Mouse (Mus musculus) lung, embryonic 14.5 days (tissue): ENCODE data around the gene Mphosph8. TPM values are rescaled to one million over a fixed set of nuclear protein-coding genes. Genes with fewer than 3 reads are reported as not detected.

ENCODE experiments used
- ATAC-seq: fragments of 200-750 bp; cut with Nextera tagmentation; 2 replicates; pipeline ENCODE4 v1.8.0; 2017; ENCODE audit warnings: mild to moderate bottlenecking, moderate TSS enrichment, moderate library complexity; ENCODE audit not compliant: insufficient read depth
- DNase-seq: peaks from one replicate; pipeline ENCODE4 v3.0.0-alpha.2; 2015
- H3K27ac ChIP-seq: fragments of 300-500 bp; sonication (generic); 2 replicates; pipeline ENCODE4 v1.5.1; 2014; ENCODE audit warnings: low read depth, mild to moderate bottlenecking, moderate library complexity
- H3K27me3 ChIP-seq: fragments of 300-500 bp; sonication (generic); 2 replicates; pipeline ENCODE4 v1.6.1; 2014; ENCODE audit warnings: low read length, control low read depth; ENCODE audit not compliant: insufficient read depth
- H3K36me3 ChIP-seq: fragments of 300-500 bp; sonication (generic); 2 replicates; pipeline ENCODE4 v1.6.1; 2014; ENCODE audit warnings: control low read depth; ENCODE audit not compliant: insufficient read depth
- H3K4me1 ChIP-seq: fragments of 300-500 bp; sonication (generic); 2 replicates; pipeline ENCODE4 v1.6.1; 2014; ENCODE audit warnings: antibody characterized with exemption, control low read depth; ENCODE audit not compliant: insufficient read depth
- H3K4me2 ChIP-seq: fragments of 300-500 bp; sonication (generic); 2 replicates; pipeline ENCODE4 v1.6.1; 2014; ENCODE audit warnings: mild to moderate bottlenecking
- H3K4me3 ChIP-seq: fragments of 300-500 bp; sonication (generic); 2 replicates; pipeline ENCODE4 v1.5.1; 2014; ENCODE audit warnings: low read depth, low read length
- H3K9ac ChIP-seq: fragments of 300-500 bp; sonication (generic); 2 replicates; pipeline ENCODE4 v1.6.1; 2014
- H3K9me3 ChIP-seq: fragments of 300-500 bp; sonication (generic); 2 replicates; pipeline ENCODE4 v1.6.1; 2016; ENCODE audit warnings: low read depth, low read length, control low read depth
- CTCF ChIP-seq: IDR thresholded peaks from 2 replicates; pipeline ENCODE4 v1.5.1; 2016; ENCODE audit warnings: antibody characterized with exemption, low read depth
- WGBS: fragments of 180-500 bp; shearing (Covaris S2); extraction: QIAGEN DNeasy Blood & Tissue Kit; methylation state at CpG from one replicate; pipeline ENCODE4 v1.1.7; 2014; 5-methylcytosine and 5-hydroxymethylcytosine counted together
- polyA plus RNA-seq: library from polyadenylated mRNA; unstranded; fragments of >200 nt; fragmentation: Nextera tagmentation; extraction: Ambion mirVana; gene quantifications from 2 replicates; pipeline ENCODE4 v1.2.1, GENCODE M21; 2014

Gene Mphosph8
- polyA plus RNA-seq, 1 experiment from 2014 or later: 28.0 TPM

DNA sequence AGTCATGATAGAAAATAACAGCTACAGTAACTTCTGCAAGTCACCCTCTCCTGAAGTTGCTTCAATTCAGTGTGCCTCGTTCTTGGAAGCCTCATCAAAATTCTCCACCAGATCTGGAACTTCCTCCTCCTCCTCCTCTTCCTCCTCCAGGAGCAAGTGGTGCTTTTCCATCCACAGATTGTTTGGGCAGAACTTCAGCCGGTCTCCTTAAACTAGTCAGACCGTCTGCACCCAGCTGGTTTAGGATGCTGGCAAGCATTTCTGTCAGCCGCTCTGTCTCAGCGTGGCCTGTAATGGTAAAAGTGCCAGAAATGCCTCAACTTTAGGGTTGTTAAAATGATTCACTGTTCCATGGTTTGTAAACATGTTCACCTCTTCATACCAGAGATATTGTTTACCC, 2.4 kb upstream of the Mphosph8 start:
- DNase-seq (no peak), ATAC-seq (no peak)
- no peaks in the 10 kb centered on the region for H3K27me3 ChIP-seq
- H3K36me3 ChIP-seq: no peaks in the 10 kb centered on the region
- 0 out of 2 replicates have a peak, but pooled peaks cover 8% of the 10 kb centered on the region for H3K4me1 ChIP-seq
- no peak for TF ChIP-seq CTCF
- no peaks in the 10 kb centered on the region for H3K9me3 ChIP-seq
- 51% methylated on average over 5 of the region's 5 CpGs for WGBS
- H3K4me3 ChIP-seq: no peak overlapping the region
- no peak overlapping the region for H3K27ac ChIP-seq
- no peak overlapping the region for H3K9ac ChIP-seq
- H3K4me2 ChIP-seq: no peak overlapping the region

DNA sequence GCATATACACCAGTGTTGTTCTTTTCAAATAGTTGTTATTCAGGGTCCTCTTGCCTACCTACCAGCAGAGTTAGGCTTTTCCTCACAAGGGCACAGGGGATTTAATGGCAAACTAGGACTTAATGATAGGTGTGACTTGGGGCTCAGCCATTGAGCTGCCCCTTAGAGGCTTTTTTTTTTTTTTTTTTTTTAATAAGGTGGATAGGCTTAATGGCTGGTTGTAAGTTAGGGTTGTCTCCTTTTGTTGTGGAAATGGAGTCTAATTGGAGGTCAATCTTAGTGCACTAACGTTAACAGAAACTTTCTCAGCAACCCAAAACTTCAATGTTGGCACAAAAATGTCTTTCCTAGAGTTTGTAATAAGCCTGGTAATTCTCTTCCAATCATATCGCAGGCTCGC, 1.1 kb upstream of the Mphosph8 start:
- Histone ChIP-seq H3K9me3 (no peaks in the 10 kb centered on the region), H3K4me3 (no peak overlapping the region; the same call in 1 of the 2 replicates), H3K36me3 (peaks cover 3% of the 10 kb centered on the region; the same call in 1 of the 2 replicates), H3K4me2 (peak overlapping the region; percentile 74), H3K27me3 (no peaks in the 10 kb centered on the region), H3K9ac (no peak overlapping the region), H3K27ac (no peak overlapping the region), H3K4me1 (0 out of 2 replicates have a peak, but pooled peaks cover 8% of the 10 kb centered on the region)
- no peak for TF ChIP-seq CTCF
- WGBS: 77% methylated on average over 3 of the region's 3 CpGs
- DNase-seq (no peak), ATAC-seq (no peak)

GRCm38 (mm10) chr14:56669046-56669620, 1.1 kb downstream of the Mphosph8 start:
- Histone ChIP-seq H3K4me1 (0 out of 2 replicates have a peak, but pooled peaks cover 8% of the 10 kb centered on the region), H3K27me3 (no peaks in the 10 kb centered on the region), H3K27ac (peak overlapping the region; percentile 92), H3K9ac (peak overlapping the region; percentile 77), H3K4me2 (peak overlapping the region; percentile 86), H3K4me3 (peak overlapping the region; percentile 84), H3K36me3 (peaks cover 15% of the 10 kb centered on the region; the same call in 1 of the 2 replicates), H3K9me3 (no peaks in the 10 kb centered on the region)
- DNase-seq (peak; percentile 26), ATAC-seq (no peak)
- TF ChIP-seq CTCF: no peak
- 2% methylated on average over 13 of the region's 13 CpGs for WGBS

DNA sequence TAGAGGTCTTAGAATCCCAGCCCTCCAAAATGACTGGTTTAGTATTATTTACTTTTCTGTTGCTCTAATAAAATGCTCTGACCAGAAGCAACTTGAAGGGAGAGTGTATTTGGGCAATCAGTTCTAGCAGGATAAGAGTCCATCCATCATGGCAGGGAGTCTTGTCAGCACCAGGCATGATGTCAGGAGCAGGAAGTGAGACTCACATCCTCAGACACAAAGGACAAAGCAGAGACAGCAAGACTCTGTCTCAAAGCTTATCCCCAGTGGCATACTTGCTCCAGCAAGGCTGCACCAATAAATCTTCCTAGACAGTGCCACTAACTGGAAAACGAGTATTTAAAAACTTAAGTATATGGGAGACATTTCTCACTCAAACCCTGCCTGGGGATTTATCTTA, 17.4 kb downstream of the Mphosph8 start:
- H3K36me3 ChIP-seq: peaks cover 73% of the 10 kb centered on the region
- WGBS: 24% methylated on average over 1 of the region's 1 CpGs

DNA sequence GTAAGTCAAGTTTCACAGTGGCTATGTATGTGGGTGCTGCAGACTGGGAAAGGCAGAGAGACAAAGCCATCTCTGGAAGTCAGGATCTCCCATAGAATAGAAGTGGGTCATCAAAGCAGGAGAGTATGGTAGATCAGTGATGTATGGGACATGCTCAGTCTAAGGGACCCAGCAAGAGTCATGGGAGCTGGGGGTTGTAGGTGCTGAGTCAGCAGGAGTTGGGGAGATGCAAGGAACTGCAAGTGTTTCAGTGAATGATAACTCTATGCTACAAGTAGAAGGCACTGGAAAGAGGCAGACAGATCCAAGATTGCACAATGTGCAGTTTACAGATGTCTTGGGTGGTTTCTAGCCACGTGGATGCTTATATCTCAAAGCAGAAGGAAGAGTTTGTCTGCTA, 21.1 kb downstream of the Mphosph8 start:
- H3K4me3 ChIP-seq: no peak overlapping the region
- 77% methylated on average over 1 of the region's 1 CpGs for WGBS
- ATAC-seq (no peak), DNase-seq (no peak)
- H3K27ac ChIP-seq: no peak overlapping the region
- no peaks in the 10 kb centered on the region for H3K27me3 ChIP-seq
- H3K4me1 ChIP-seq: no peaks in the 10 kb centered on the region
- no peaks in the 10 kb centered on the region for H3K9me3 ChIP-seq
- no peak for TF ChIP-seq CTCF
- H3K9ac ChIP-seq: no peak overlapping the region
- H3K36me3 ChIP-seq: peaks cover 84% of the 10 kb centered on the region
- no peak overlapping the region for H3K4me2 ChIP-seq

More for the DNA sequence above, 17.4 kb downstream of the Mphosph8 start:
- Histone ChIP-seq H3K27ac (no peak overlapping the region), H3K4me1 (no peaks in the 10 kb centered on the region), H3K27me3 (no peaks in the 10 kb centered on the region), H3K4me2 (no peak overlapping the region), H3K9me3 (no peaks in the 10 kb centered on the region), H3K9ac (no peak overlapping the region), H3K4me3 (no peak overlapping the region)
- no peak for TF ChIP-seq CTCF
- ATAC-seq (no peak), DNase-seq (no peak)

GRCm38 (mm10) chr14:56689766-56690165, 21.7 kb downstream of the Mphosph8 start:
- Histone ChIP-seq H3K27ac (no peak overlapping the region), H3K27me3 (no peaks in the 10 kb centered on the region), H3K9me3 (no peaks in the 10 kb centered on the region), H3K4me1 (no peaks in the 10 kb centered on the region), H3K9ac (no peak overlapping the region), H3K4me3 (no peak overlapping the region), H3K36me3 (peaks cover 85% of the 10 kb centered on the region), H3K4me2 (no peak overlapping the region)
- 71% methylated on average over 1 of the region's 1 CpGs for WGBS
- ATAC-seq: no peak
- TF ChIP-seq CTCF: no peak
- DNase-seq: no peak

DNA sequence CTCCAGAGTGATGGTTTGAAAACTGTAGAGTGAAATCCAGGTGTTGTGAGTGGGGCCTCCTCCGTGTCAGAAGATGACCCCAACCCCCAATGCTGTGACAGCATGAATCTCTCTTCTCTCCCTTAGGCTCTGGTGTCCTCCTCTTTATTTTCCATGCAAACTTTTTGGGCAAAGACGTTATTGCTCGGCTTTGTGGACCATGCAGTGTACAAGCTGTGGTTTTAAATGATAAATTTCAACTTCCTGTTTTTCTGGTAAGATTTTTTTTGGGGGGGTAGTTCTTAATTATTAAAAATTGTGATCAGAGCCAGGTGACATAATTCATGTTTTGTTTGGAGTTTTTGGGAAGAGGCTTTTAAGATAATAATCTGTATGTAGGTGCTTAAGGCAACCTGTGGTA, 27.4 kb downstream of the Mphosph8 start:
- ATAC-seq: no peak
- Histone ChIP-seq H3K9ac (no peak overlapping the region), H3K4me1 (no peaks in the 10 kb centered on the region), H3K27ac (no peak overlapping the region), H3K27me3 (no peaks in the 10 kb centered on the region), H3K4me3 (no peak overlapping the region), H3K9me3 (no peaks in the 10 kb centered on the region), H3K36me3 (peaks cover 94% of the 10 kb centered on the region), H3K4me2 (no peak overlapping the region)
- no peak for TF ChIP-seq CTCF
- WGBS: 65% methylated on average over 3 of the region's 3 CpGs
- no peak for DNase-seq

- Histone ChIP-seq H3K4me2 (no peak overlapping the region), H3K27ac (no peak overlapping the region), H3K27me3 (no peaks in the 10 kb centered on the region), H3K9ac (no peak overlapping the region), H3K9me3 (no peaks in the 10 kb centered on the region), H3K4me1 (no peaks in the 10 kb centered on the region), H3K36me3 (peaks cover 76% of the 10 kb centered on the region), H3K4me3 (no peak overlapping the region)
- ATAC-seq (no peak), DNase-seq (no peak)
- 90% methylated on average over 5 of the region's 5 CpGs for WGBS
- no peak for TF ChIP-seq CTCF
These were observed 29.8 kb downstream of the Mphosph8 start for GRCm38 (mm10) chr14:56697836-56698235.
